Mouse (Mus musculus): ENCODE data around the gene Rph3al. TPM values are rescaled to one million over a fixed set of nuclear protein-coding genes. Genes with fewer than 3 reads are reported as not detected.

Gene Rph3al
- polyA plus RNA-seq, 2 experiments from 2014 or later: 5.9 to 8.0 TPM

DNA sequence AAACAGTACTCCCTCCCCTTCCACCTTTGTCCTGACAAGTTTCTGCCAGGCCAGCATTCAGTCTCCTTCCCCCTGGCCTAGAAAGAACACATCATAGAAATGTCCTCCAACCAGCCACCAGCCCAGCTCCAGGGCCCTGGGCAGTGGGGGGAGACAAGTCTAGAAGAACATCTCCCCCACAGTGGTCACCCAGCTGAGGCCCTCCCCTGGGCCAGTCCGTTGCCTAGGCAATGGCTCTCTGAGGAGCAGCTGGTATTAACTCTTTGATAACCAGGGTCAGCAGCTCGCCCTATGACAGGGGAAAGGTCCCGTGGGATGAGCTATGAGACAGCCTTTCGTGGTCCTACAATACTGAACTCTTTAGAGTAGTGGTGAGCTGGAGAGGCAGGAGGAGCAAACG lies 33.7 kb downstream of the Rph3al start:
- no peak for ATAC-seq

DNA sequence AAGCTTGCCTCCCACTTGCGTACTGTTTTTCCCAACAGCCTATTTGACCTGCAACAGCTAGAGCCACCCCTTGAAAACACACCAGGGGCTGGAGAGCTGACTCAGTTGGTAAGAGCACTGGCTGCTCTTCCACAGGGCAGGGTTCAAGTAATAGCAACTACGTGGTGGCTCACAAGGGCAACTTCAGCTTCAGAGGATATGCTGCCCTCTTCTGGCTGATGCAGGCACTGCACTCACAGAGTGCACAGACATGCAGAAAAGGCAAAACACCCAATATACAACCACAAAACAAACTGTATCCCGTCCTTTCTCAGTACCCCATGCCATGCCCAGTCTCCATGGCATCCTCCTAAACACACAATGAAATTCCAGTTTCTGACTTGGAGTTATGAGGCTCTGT lies 34.7 kb downstream of the Rph3al start:
- no peak for ATAC-seq

DNA sequence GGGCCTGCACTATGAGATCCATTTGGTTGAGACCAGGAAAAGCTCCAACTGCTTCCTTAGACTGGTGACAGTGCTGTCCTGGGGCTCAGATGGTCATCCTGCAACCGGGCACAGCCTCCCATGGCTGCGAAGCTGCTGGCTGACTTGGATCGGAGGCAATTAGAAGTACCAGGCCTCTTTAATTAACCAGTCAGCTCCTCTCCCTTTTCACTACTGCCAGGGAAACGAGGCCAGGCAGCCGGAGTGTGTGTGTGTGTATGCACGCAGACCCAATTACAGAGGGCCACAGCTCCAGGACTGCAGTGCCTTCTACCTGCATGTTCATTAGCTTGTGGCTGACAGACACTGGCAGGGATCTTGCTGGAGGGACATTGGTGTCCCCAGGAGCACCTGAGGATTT lies 36.9 kb downstream of the Rph3al start:
- ATAC-seq: no peak

DNA sequence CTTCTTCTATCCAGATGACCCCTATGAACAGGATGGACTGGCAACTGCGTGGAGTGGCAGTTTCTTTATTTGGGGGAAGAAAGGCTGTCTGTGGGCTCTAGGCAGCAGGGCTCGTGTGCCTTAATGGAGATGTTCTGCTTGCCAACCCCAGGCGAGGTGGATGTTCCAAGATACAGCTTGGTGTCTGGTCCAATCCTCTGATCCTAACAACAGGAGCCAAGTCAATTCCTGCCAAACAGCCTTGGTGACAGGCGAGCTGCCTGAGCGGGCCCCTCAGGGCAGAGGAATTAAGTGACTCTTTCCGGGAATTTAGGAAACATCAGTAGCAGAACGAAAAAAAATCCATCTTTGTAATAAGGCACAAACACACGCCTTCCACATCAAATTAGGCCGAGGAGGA lies 38.6 kb downstream of the Rph3al start:
- no peak for ATAC-seq

DNA sequence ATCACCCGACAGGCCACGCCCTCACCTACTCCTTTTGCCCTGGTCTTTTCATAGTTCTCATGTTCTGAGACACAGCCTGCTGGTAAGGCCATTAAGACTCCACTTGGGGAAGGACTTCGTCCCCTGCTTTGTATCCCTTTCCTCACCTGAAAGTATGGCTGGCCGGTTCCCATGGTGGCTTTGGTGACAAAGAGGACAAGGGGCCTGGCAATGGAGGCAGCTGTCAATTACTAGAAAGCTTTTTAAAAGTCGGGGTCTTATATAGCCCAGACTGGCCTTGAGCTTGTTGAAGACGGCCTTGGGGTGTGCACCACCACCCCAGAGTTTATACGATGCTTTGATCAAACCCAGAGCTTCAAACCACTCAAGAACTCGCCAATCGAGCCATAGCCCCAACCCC lies 39.7 kb downstream of the Rph3al start:
- ATAC-seq: no peak

DNA sequence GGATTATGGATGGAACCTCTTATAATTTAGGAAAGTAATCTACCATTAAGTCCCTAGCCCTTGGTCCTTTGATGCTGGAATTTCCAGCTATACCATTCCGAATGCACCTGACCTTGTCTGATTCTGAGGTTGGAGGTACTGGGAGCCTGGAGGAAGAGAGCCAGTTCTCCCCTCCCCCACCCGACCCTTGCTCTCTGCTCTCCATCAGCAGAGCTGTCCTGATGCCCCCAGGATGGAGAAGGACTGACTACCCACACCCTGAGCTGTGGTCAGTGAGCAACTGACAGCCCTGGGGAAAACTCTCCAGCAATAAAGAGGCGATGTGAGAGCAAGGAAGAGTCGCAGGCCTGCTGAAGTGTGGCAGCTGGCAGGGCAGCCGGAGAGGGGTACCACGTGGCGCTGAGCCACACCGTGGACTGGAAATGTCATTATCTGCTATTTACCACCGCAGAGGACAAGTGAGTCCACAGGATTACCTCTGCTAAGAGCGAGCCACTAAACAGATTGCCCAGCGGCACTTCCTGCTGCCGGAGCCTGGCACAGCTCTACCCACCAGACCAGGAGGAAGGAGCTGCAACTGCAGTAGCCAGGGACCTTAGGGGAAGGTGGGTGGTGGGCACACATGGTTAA lies 43.3 kb downstream of the Rph3al start:
- no peak for ATAC-seq

DNA sequence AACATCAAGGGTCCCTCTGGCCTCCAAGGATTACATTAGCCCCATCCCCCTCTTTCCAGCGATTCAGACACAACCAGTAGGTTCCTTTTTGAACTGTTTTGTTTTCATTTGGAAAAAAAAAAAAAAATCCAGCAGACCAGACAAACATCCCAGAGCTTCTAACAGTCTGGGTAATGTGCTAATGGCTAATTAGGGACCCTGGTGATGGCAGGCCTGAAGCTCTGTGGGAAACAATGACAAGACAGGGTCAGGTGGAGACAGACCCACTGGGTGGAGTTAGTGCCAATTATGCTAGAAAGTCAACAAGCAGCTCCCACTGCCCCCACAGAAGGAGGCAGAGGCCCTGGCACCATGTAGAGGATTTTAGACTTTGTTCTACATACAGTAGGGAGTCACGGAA lies 44.3 kb downstream of the Rph3al start:
- ATAC-seq: no peak

DNA sequence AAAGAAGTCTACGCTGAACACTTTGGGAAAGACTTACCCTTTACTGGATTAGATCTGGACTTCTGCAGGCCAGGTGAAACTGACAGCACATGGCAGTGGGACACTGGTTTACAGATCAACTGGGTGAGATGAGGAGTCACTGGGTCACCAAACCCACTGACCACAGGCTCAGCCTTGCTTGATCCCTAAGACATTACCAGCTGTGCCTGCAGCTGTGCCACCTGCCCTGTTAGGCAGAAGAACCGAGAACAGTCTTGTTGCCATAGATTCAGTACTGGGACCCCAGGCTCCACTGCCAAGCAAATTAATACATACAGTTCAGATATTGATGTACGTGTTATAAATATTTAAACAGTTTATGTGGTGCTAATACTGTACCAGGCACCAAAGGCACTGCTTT lies 50.9 kb downstream of the Rph3al start:
- no peak for ATAC-seq

DNA sequence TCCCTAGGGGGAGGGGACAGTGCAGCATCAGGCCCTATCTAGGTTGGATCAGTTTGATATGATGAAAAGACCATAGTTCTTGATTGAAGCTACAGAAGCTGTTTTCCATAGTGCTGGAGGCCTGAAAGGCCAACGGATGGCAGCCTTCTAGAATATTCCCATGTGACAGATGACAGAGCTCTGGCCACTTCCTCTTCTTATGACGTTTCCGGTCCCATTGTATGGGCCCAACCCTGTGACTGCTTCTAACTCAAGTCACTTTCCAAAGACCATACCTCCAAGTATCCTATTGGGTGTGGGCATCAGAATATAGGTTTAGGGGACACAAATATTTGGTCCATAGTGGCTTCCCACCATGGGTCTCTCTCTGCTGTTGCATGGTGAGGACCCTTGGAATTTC lies 57.0 kb downstream of the Rph3al start:
- ATAC-seq: no peak

DNA sequence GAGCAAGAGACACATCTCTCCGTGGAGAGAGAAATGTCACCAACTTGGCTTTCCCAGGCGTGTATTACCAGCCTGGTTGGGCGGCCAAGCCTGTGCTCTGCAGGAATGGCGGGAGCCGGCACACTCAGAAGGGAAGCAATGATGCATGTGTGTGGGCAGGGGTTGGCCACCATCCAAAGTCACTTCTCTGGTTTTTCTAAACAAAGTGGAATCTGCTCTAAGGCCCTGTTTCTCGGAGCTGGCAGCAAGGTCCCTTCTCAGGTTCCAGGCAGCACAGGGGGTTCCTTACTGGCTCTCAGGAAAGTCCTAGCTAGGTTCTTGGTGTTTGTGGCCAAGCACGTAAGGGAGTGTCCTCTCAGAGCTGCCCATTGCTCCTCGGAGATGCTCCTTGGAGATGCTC lies 58.2 kb downstream of the Rph3al start:
- no peak for ATAC-seq

DNA sequence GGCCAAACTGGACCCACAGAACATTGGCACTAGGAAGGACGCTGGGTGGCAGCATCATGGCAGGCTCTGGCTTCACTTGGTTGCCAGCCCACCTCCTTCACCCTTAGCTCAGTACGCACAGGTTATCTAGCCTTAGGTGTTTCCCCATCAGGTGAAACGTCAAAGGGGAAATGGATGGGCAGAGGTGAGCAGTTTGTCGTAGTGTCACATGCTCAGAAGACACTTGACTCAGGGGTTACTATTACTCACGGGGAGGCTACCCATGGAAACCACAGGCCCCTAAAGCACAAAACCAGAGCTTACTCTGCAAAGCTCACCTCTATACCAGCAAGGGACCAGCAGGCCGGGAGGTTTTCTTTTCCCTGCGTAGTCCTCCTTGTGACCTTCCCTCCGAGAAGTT lies 59.8 kb downstream of the Rph3al start:
- no peak for ATAC-seq

DNA sequence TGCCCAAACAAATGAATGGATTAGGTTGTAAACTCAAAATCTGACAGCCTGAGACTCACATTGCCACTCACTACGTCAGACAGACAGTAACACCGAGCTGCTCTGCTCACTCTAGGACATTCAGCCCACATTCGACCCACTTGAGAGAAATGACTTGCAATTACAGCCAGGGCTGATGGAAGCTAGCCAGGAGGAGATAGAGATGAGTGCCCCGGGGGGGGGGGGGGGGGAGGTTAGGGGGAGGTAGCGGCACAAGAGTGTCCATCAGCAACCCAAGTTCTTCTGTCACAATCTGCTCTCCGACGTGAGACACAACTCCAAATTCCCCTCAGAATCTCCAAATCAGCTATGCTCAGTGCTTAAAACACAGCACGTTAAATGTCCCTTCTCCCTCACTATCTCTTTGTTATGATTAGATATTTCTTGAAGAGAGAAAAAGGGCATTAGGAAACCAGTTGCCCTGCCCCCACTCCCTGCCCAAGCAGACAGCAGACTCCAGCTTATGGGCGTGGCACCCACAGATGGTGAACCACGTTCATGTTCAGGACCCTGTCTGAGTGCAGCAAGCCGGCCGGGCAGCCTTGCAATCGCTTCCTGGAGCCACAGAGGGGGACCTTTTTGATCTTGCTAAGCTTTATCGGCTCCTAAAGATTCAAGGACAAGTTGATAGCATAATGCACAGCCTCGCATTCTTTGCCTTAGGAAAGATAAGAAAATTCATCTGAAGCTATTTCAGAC lies 62.0 kb downstream of the Rph3al start:
- ATAC-seq: no peak

DNA sequence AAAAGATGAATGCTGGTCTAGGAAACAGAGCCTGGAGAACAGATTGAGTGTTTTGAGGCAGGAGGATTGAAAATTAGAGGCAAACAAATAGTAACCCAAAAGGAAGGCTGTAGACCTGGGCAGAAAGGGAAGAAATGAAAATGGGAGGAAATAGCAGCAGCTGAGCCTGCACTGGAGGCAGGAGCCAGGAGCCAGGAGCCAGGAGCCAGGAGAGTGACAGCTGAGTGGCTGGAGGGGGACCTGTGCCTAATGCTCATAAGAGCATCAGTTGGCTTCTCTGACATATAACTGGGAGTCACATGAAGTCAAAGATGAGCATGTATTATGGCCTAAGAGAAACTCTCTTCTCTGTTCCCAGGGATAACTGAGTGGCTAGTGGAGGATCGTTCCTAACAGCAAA lies 66.5 kb downstream of the Rph3al start:
- ATAC-seq: no peak

DNA sequence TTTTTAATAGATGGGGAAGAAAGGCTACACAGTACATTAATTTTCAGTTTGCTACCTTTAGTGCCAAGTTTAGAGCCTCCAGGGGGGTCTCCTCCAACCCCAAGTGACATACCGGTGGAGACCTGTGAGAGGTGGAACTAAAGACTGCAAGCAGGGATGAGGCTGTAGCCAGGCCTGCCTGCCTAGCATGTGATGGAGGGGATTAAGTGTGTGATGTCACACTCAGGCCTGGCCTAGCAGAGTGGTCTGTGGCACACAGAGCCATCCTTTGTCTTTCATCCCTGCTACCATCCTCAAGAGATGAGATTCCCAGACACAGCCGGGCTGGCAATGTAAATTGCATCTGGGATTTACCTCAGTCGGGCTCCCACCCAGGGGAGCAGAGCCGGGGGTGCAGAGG lies 67.3 kb downstream of the Rph3al start:
- ATAC-seq: no peak

DNA sequence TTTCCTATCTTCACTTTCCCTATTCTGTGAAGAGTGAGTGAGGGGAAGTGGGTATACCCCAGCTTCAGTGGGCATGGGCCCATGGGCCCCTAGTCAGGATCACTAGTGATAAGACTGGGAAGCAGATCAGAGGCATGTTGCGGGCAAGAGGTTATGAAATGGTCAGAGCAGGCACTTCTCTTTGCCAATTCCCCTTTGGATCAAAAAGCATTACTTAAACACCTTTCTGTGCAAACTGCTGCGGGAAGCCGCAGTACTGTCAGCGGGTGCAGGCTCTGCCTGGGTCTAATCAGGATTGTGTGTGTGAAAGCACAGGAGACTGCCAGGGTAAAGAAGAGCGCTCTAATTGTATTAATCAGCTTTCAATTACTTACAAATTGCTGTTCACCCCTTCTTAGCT lies 67.8 kb downstream of the Rph3al start:
- ATAC-seq: no peak

DNA sequence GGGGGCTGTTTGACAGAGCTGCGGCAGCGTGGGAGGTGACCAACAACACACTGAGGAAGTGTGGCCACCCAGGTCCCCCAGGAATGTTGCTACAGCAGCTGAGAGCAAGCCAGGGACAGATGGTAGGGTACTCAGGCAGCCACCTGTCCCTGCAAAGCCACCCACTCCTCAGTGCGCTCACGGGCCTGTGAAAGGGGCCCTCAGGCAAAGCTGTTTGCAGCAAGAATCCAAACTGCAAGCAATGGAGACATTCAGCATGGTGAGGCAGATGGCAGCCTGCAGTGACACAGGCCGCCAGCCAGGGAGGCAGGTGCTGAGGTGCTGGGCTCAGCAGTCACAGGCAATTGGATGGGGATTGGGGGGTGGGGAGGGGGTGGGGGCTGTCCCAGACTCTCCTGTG lies 68.3 kb downstream of the Rph3al start:
- ATAC-seq: no peak

DNA sequence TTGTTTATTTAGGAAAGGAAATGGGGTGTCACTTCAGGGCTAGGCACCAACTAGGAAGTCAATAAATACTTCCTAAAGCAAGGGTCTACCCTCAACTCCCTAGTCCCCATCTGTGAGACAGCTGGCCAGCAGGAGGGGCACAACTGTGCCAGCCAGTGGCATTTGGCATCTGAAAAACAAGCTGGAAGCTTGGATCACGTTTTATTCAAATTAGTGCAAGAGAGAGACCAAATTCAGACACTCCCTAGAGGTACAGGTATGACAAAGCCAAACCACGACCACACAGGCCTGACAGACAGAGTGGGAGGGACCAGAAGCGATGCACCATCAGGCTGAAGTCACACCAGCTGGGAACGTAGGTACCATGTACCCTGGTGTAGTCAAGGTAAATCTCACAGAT lies 71.4 kb downstream of the Rph3al start:
- no peak for ATAC-seq

DNA sequence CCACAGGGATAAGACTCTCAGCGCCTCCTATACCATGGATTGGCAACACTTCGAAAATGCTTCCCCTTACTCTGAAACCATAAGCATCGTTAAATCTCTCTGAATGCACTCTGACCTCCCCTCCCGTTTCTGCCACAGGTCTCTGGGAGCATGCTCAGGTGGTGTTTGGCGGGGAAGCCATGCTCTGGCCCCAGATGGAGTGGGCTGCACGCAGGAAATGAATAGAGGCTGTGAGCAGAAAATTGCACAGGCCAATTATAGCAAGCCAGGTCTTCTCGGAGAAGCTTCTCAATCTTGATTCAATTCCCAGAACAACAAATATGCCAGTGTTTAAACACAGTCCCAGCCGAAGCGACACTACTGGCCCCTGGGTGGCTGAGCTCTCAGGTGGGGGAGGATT lies 72.4 kb downstream of the Rph3al start:
- no peak for ATAC-seq

DNA sequence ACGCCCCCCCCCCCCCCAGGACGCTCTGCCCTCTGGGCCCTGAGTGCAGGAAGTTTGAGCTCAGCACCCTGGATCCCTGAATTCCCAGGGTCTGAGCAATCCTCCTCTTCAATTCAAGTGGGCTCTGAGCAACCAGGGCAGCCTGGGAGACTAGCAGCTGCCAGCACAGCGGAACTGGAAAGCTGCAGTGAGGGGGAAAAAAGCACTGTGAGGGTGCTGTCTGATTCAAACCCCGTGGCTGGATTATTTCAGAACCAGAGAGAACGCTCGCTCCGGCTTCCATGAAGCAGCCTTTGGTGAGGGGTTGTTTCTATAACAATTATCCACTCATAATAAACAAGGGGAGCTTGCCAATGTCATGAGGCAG lies 73.0 kb downstream of the Rph3al start:
- no peak for ATAC-seq

DNA sequence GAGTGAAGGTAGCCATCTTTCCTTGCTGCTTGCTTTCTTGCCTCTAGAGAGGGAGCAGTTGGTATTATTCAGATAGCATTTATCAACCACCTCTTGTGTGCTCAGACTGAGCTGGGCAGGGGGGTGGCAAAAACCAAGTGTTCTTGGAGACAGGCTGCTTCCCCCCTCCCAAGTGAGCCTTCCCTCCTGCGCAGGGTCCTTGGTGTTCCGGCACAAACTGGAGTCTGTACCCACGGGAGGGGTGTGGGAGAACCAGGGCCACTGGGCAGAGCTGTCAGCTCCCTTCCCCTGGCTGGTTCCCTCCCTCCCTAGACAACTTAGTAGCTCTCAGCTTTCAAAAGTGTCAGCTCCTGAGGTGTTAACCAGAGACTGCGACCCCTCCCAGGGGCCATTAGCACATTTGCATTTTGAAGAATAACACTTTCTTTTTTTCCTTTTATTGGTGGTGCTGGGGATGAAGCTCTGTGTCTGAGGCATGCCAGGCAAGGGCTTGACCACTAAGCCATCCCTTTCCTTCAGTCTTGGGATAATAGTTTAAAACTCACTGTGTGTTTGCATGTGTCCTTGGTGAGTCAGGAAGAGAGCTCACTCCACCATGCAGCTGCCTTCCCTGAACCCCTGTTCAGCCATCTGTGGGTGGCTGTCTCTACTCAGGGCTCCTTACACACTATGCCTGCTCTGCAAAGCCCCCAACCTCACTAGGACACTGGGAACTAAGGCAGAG lies 73.5 kb downstream of the Rph3al start:
- ATAC-seq: no peak

DNA sequence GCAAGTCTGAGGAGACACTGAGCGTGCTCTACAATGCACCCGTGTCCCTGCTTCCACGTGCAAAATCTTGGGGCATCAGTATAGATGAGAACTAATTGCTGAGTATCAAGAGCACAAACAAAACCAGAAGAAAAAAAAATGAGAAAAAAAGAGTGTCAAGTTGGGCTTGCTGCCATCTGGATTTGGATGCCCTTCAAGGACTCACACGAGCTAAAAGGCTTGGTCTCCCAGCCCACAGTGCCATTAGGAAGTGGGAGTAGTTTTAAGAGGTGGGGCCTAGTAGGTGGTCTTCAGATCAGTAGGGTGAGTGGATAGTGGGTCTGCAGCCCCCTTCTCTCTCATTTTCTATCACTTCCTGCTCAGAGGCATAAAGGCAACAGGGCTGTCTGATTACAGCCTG lies 75.8 kb downstream of the Rph3al start:
- no peak for ATAC-seq

DNA sequence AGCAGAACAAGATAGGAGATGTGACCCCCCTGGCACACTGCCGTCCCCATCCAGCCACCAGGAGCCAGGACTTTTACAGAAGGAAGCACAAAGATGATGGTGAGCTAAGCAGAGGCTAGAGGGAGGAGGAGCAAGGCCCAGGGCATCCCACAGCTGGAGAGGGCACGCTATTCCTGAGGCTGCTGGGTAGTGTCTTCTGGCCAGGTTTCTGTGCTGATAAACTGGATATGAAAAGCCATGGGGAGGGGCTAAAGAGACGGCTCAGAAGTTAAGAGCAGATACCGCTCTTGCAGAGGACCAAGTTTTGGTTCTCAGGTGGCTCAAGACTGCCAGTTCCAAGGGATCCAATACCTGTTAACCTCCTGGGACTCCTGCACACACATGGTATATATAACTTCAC lies 76.6 kb downstream of the Rph3al start:
- ATAC-seq: no peak

DNA sequence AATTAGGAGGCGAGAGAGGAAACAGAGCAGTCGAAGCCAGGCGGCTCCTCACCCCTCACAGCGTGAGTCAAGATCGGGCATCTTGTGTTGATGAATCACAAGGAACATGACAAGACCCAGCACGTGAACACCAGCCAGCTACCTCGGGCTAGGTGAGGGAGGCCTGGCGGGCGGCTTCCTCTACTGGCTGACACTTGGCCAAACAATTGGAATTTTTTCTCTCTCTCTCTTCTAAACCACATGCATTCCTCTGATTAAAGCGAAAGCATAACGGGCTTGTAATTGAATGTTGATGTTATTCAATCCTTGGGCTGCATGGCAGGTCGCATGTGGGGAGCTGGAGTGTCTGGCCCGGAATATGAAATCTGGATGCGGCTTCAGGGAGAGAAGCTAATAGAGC lies 77.0 kb downstream of the Rph3al start:
- no peak for ATAC-seq

DNA sequence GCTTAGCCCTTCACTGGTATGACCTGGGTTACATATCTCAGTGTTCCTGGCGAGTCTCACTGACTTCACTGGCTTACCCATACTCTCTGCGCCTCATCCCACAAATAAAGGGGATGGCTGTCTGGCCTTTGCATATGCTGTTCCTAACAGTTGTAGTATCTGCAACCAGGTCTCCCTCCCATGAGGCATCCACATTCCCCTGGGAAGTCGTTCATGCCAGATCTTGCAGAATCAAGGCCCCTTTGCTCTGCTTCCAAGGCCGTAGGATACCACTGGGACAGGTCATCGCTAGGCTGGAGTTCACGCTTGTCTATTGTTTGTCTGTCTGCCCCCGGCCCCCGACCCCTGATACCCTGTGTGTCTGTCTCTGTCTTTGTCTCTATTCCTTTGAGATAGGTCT lies 78.8 kb downstream of the Rph3al start:
- ATAC-seq: no peak
